Mouse (Mus musculus) left cerebral cortex, postnatal 25 days (tissue): ENCODE data around the gene Frmd8. TPM values are rescaled to one million over a fixed set of nuclear protein-coding genes. Genes with fewer than 3 reads are reported as not detected.

Experiments used
- DNase-seq, 2 experiments: peaks; one replicate each; pipeline ENCODE4 v3.0.0; 2022; ENCODE audit warnings: low spot score in 2 of 2, mixed read lengths in 1 of 2
- intact Hi-C: fragments of 180-260 bp; cut with DNase I; formaldehyde crosslinking; loops from one replicate; pipeline ENCODE4 v1.15.1; 2025
- total RNA-seq, 2 experiments: library from RNA; stranded (reverse); gene quantifications; 2 replicates each; pipeline ENCODE4 v1.2.3; 2021

Gene Frmd8
- total RNA-seq, 2 experiments from 2014 or later: 9.5 to 14.6 TPM

GRCm38 (mm10) chr19:5841999-5842784 is 32.9 kb downstream of the Frmd8 start:
- DNase-seq: no peak
- intact Hi-C loops: no loop called here

- DNase-seq: no peak
- intact Hi-C loops: no loop called here
Measured at GRCm38 (mm10) chr19:5841389-5841946, 33.6 kb downstream of the Frmd8 start.

- DNase-seq: no peak
- intact Hi-C loops: no loop called here
Measured at GRCm38 (mm10) chr19:5840890-5841388, 34.1 kb downstream of the Frmd8 start.

GRCm38 (mm10) chr19:5840086-5840889 is 34.8 kb downstream of the Frmd8 start:
- DNase-seq: no peak

GRCm38 (mm10) chr19:5839317-5840085 is 35.6 kb downstream of the Frmd8 start:
- intact Hi-C loops: no loop called here
- no peak for DNase-seq

More at GRCm38 (mm10) chr19:5840086-5840889, 34.8 kb downstream of the Frmd8 start:
- intact Hi-C loops: no loop called here

GRCm38 (mm10) chr19:5838892-5839165 is 36.2 kb downstream of the Frmd8 start:
- no peak for DNase-seq
- intact Hi-C loops: no loop called here

- intact Hi-C loops: no loop called here
- no peak for DNase-seq
Measured at GRCm38 (mm10) chr19:5838136-5838891, 36.8 kb downstream of the Frmd8 start.

- no peak for DNase-seq
- intact Hi-C loops: no loop called here
Measured at GRCm38 (mm10) chr19:5837606-5838005, 37.5 kb downstream of the Frmd8 start.

GRCm38 (mm10) chr19:5836941-5837572 is 38.0 kb downstream of the Frmd8 start:
- intact Hi-C loops: no loop called here
- DNase-seq: no peak

GRCm38 (mm10) chr19:5835922-5836430 is 39.1 kb downstream of the Frmd8 start:
- intact Hi-C loops: no loop called here
- DNase-seq: no peak

GRCm38 (mm10) chr19:5835054-5835921 is 39.8 kb downstream of the Frmd8 start:
- intact Hi-C loops: no loop called here
- DNase-seq: no peak

GRCm38 (mm10) chr19:5834260-5834925 is 40.7 kb downstream of the Frmd8 start:
- no peak for DNase-seq
- intact Hi-C loops: no loop called here

- no peak for DNase-seq
- intact Hi-C loops: no loop called here
Measured at GRCm38 (mm10) chr19:5833287-5834100, 41.6 kb downstream of the Frmd8 start.

- intact Hi-C loops: no loop called here
- no peak for DNase-seq
Measured at GRCm38 (mm10) chr19:5832326-5832725, 42.7 kb downstream of the Frmd8 start.

GRCm38 (mm10) chr19:5831958-5832320 is 43.1 kb downstream of the Frmd8 start:
- intact Hi-C loops: no loop called here
- DNase-seq: no peak

- intact Hi-C loops: no loop called here
- no peak for DNase-seq
Measured at GRCm38 (mm10) chr19:5831224-5831957, 43.7 kb downstream of the Frmd8 start.
